Comparison of ENCODE assay signal across 9 mouse cellular contexts in the genomic region with DNA sequence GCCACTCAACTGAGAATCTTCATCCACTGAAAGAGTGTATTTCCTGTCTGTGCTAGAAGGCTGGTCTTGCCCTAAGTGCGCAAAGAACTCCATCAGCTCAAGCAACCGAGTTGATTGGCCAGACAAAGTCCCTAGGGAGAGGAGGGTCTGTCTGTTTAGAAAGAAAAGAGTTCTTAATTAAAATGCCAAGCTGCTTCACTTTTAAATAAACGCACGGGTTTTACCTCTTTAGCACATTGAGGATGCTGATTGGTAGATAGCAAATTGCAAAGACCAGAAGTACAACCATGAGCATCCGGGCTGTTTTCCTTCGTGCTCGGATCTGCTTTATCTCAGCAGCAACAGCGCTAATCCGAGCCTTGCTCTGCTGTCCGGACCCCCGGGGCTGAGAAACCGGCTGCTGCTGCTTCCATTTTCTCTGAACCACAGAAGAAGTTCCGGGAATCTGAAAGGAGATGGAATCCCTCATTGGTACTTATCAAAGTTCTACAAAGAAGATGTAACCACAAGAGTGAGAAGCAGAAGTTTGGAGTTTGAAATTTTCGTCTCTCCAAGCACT. TPM values are rescaled to one million over a fixed set of nuclear protein-coding genes. Genes with fewer than 3 reads are reported as not detected.
DNase-seq lines count a peak whose midpoint lies in the region; ATAC-seq lines count a peak whose summit lies in the region.
"Had no signal": no experiment of that assay in that cellular context is flagged by ENCODE, and none has a peak within 500 bp of the region (broad histone marks: within the 10 kb centered on the region; RNA-seq: fewer than 3 reads in every experiment).

No protein-coding gene starts in this region.

- ATAC-seq in kidney, embryonic 16.5 days (ENCODE audit: low FRiP score, low TSS enrichment), result peak; percentile 76; the same call in 1 of the 2 replicates
- peak; percentile 80 for ATAC-seq in forebrain, embryonic 12.5 days (ENCODE audit: low FRiP score)
- peak; percentile 83 for ATAC-seq in hindbrain, embryonic 12.5 days (ENCODE audit: low FRiP score)
- peak; percentile 52 for ATAC-seq in liver, embryonic 16.5 days (ENCODE audit: low read depth)
- peak; percentile 75; the same call in 1 of the 2 replicates for ATAC-seq in neural tube, embryonic 15.5 days (ENCODE audit: low FRiP score)

- no peak for DNase-seq in kidney, adult 11 months
- DNase-seq in R1 (ENCODE audit: low read depth, low spot score), result peak; percentile 36
- DNase-seq in layer of hippocampus, postnatal 36 days, result no peak

- H3K9ac ChIP-seq in kidney, embryonic 16.5 days (replicated peaks; ENCODE audit: low read length), result peak overlapping the region; percentile 70
- peak overlapping the region; percentile 51; the same call in 1 of the 2 replicates for H3K9ac ChIP-seq in forebrain, embryonic 12.5 days
- peak overlapping the region; percentile 49 for H3K9ac ChIP-seq in hindbrain, embryonic 12.5 days
- peak overlapping the region; percentile 52 for H3K9ac ChIP-seq in liver, embryonic 16.5 days (ENCODE audit: low read depth, low read length)
- H3K9ac ChIP-seq in neural tube, embryonic 15.5 days (replicated peaks), result 0 out of 2 replicates have a peak overlapping the region, but pooled peaks have one; percentile 4

- WGBS in kidney, embryonic 16.5 days, result 7% methylated on average over 14 of the region's 14 CpGs
- under 1% methylated on average over 14 of the region's 14 CpGs for WGBS in forebrain, embryonic 12.5 days
- 2% methylated on average over 14 of the region's 14 CpGs for WGBS in hindbrain, embryonic 12.5 days
- 4% methylated on average over 14 of the region's 14 CpGs for WGBS in liver, embryonic 16.5 days (ENCODE audit: insufficient replicate concordance)
- 7% methylated on average over 14 of the region's 14 CpGs for WGBS in neural tube, embryonic 15.5 days

- H3K27ac ChIP-seq in kidney, embryonic 16.5 days (ENCODE audit: low read length), result peak overlapping the region; percentile 71; the same call in 1 of the 2 replicates
- H3K27ac ChIP-seq in forebrain, embryonic 12.5 days, result peak overlapping the region; percentile 70
- no peak overlapping the region for H3K27ac ChIP-seq in hindbrain, embryonic 12.5 days
- H3K27ac ChIP-seq in liver, embryonic 16.5 days (ENCODE audit: low read length), result peak overlapping the region; percentile 85
- H3K27ac ChIP-seq in neural tube, embryonic 15.5 days (replicated peaks), result peak overlapping the region; percentile 45; the same call in 1 of the 2 replicates

- no peaks in the 10 kb centered on the region for H3K27me3 ChIP-seq in kidney, embryonic 16.5 days (ENCODE audit: insufficient read depth, low read length)
- H3K27me3 ChIP-seq in forebrain, embryonic 12.5 days, result no peaks in the 10 kb centered on the region
- H3K27me3 ChIP-seq in hindbrain, embryonic 12.5 days, result no peaks in the 10 kb centered on the region
- no peaks in the 10 kb centered on the region for H3K27me3 ChIP-seq in liver, embryonic 16.5 days (ENCODE audit: control insufficient read depth, insufficient read depth, low read depth, low read length)
- no peaks in the 10 kb centered on the region for H3K27me3 ChIP-seq in neural tube, embryonic 15.5 days (replicated peaks)

- no peaks in the 10 kb centered on the region for H3K4me1 ChIP-seq in kidney, embryonic 16.5 days (ENCODE audit: insufficient read depth, low read length)
- no peaks in the 10 kb centered on the region; the same call in 1 of the 2 replicates for H3K4me1 ChIP-seq in forebrain, embryonic 12.5 days
- H3K4me1 ChIP-seq in hindbrain, embryonic 12.5 days, result no peaks in the 10 kb centered on the region
- H3K4me1 ChIP-seq in liver, embryonic 16.5 days (ENCODE audit: control insufficient read depth, low read depth, low read length), result peaks cover 16% of the 10 kb centered on the region
- H3K4me1 ChIP-seq in neural tube, embryonic 15.5 days, result peaks cover 3% of the 10 kb centered on the region; the same call in 1 of the 2 replicates

- peak overlapping the region; percentile 86 for H3K4me2 ChIP-seq in kidney, embryonic 16.5 days (replicated peaks; ENCODE audit: low read depth, low read length)
- H3K4me2 ChIP-seq in forebrain, embryonic 12.5 days, result peak overlapping the region; percentile 69
- peak overlapping the region; percentile 71 for H3K4me2 ChIP-seq in hindbrain, embryonic 12.5 days (replicated peaks)
- H3K4me2 ChIP-seq in liver, embryonic 16.5 days (ENCODE audit: low read depth, low read length), result peak overlapping the region; percentile 91
- peak overlapping the region; percentile 59 for H3K4me2 ChIP-seq in neural tube, embryonic 15.5 days

- H3K4me3 ChIP-seq in kidney, embryonic 16.5 days (ENCODE audit: low read length), result peak overlapping the region; percentile 52
- peak overlapping the region; percentile 40 for H3K4me3 ChIP-seq in forebrain, embryonic 12.5 days (replicated peaks)
- H3K4me3 ChIP-seq in hindbrain, embryonic 12.5 days, result peak overlapping the region; percentile 34
- peak overlapping the region; percentile 53 for H3K4me3 ChIP-seq in liver, embryonic 16.5 days (ENCODE audit: low read depth, low read length)
- H3K4me3 ChIP-seq in neural tube, embryonic 15.5 days (replicated peaks), result peak overlapping the region; percentile 31

- H3K36me3 ChIP-seq in kidney, embryonic 16.5 days (ENCODE audit: insufficient read depth, low read length), result no peaks in the 10 kb centered on the region
- no peaks in the 10 kb centered on the region for H3K36me3 ChIP-seq in forebrain, embryonic 12.5 days (replicated peaks)
- no peaks in the 10 kb centered on the region for H3K36me3 ChIP-seq in hindbrain, embryonic 12.5 days
- H3K36me3 ChIP-seq in liver, embryonic 16.5 days (ENCODE audit: control insufficient read depth, insufficient read depth), result no peaks in the 10 kb centered on the region
- no peaks in the 10 kb centered on the region for H3K36me3 ChIP-seq in neural tube, embryonic 15.5 days

- no peaks in the 10 kb centered on the region for H3K9me3 ChIP-seq in kidney, embryonic 16.5 days (ENCODE audit: low read length)
- H3K9me3 ChIP-seq in forebrain, embryonic 12.5 days, result no peaks in the 10 kb centered on the region
- no peaks in the 10 kb centered on the region for H3K9me3 ChIP-seq in hindbrain, embryonic 12.5 days (replicated peaks)
- H3K9me3 ChIP-seq in liver, embryonic 16.5 days (replicated peaks; ENCODE audit: control insufficient read depth, low read length), result no peaks in the 10 kb centered on the region
- H3K9me3 ChIP-seq in neural tube, embryonic 15.5 days (replicated peaks), result no peaks in the 10 kb centered on the region

RNA-seq across cellular contexts. Expression of a gene that starts 22.6 kb away (rescaled TPM):
- not detected in 2 replicates for polyA plus RNA-seq in kidney, embryonic 16.5 days (2015; fragmentation: Nextera tagmentation; extraction: Ambion mirVana)
- polyA plus RNA-seq in forebrain, embryonic 12.5 days (2016; fragmentation: Nextera tagmentation; extraction: Ambion mirVana), result not detected in 2 replicates
- polyA plus RNA-seq in hindbrain, embryonic 12.5 days (2016; fragmentation: Nextera tagmentation; extraction: Ambion mirVana), result not detected in 2 replicates
- polyA plus RNA-seq in liver, embryonic 16.5 days (2015; fragmentation: Nextera tagmentation; extraction: Ambion mirVana), result not detected in 2 replicates
- not detected in 2 replicates for polyA plus RNA-seq in neural tube, embryonic 15.5 days (2015; fragmentation: Nextera tagmentation; extraction: Ambion mirVana)
- total RNA-seq in layer of hippocampus, postnatal 36 days (2021), result not detected
- total RNA-seq: left cerebral cortex, postnatal 10 days had no signal

Comparison
In these comparisons a context has a peak if more than half of its experiments do, and no peak if none do; other contexts are left out.
1. H3K9ac ChIP-seq: peak in every context shown above with its lines; median percentile 70 in kidney, embryonic 16.5 days; 52 in liver, embryonic 16.5 days; 51 in forebrain, embryonic 12.5 days; 49 in hindbrain, embryonic 12.5 days; 4 in neural tube, embryonic 15.5 days.